Mouse (Mus musculus) left cerebral cortex, adult 2 months (tissue): ENCODE measurements around the gene Itgb1bp1. TPM values are rescaled to one million over a fixed set of nuclear protein-coding genes. Genes with fewer than 3 reads are reported as not detected.

Experiments used
- DNase-seq, 2 experiments: peaks; one replicate each; pipeline ENCODE4 v3.0.0; 2021 to 2022; ENCODE audit warnings: low spot score in 2 of 2, mixed read lengths in 1 of 2; ENCODE audit errors: extremely low spot score in 1 of 2
- H3K27ac ChIP-seq: fragments of 200-600 bp; 2 replicates; pipeline ENCODE4 v1.8.1; 2022
- H3K4me3 ChIP-seq: fragments of 200-600 bp; 2 replicates; pipeline ENCODE4 v1.8.1; 2022
- CTCF ChIP-seq: fragments of 200-600 bp; IDR thresholded peaks from 2 replicates; pipeline ENCODE4 v1.8.1; 2022; ENCODE audit warnings: antibody characterized with exemption, mild to moderate bottlenecking, moderate library complexity
- intact Hi-C: fragments of 180-260 bp; cut with DNase I; formaldehyde crosslinking; loops from one replicate; pipeline ENCODE4 v1.15.1; 2025
- total RNA-seq, 2 experiments: library from RNA; stranded (reverse); gene quantifications; 2 replicates each; pipeline ENCODE4 v1.2.3; 2021

Itgb1bp1 gene
- total RNA-seq, 2 experiments from 2014 or later = 33.4 to 34.3 TPM

DNA sequence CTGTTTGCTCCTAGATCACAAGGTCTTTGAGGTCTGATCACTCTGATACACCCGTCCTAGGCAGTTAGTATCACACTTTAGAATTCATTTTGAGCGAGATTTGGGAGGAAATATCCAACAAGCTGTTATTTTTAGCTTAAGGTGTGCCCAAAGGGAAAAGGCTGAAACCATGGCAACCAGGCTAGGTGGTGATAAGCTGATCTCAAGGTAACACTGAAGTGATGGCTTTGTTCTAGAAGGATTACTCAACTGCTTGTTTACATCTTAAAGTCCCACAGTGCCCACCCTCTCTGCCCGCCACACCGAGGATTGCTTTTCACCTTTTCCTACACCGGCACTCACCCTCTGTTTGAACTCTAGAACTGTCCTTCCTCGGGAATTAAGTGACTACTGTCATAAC lies 3.6 kb upstream of the Itgb1bp1 start:
- intact Hi-C loops = loop anchor here (5.0 to 10.0 kb wide), 2 partner anchors 83 to 365 kb away; partner anchors contain the start of gene Adam17
- Histone ChIP-seq H3K27ac (no peak overlapping the region), H3K4me3 (no peak overlapping the region)
- no peak for TF ChIP-seq CTCF
- DNase-seq = no peak

DNA sequence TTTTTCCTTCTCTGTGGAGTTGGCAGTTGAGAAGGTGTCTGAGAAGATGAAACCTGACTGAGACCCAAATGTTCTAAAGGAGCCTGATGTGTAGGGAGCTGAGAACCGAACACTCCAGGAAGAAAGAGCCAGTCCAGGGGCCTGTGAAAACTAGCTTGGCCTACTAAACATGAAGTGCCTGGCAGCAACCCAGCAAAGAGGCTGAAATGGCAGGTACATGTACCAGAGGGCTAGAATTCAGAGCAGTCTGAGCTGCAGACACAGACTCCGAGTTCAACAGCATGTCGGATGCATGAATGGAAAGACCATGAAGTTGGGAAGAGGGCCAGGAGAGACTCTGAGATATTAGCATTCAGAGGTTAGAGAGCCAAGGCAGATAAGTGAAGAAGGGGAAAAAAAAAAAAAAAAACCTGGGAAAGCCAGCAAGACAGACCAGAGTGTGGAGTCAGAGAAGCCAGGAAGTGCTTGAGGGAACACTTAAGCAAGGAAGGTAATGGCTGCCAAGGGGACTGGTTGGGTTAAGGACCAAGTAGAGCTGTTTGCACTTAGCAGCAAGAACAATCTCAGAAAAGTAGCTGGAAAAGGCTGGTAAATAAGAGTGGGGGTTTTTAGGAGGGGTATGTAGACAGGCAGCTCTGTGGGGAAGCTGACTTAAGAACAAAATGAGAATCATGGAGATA lies 2.8 kb upstream of the Itgb1bp1 start:
- intact Hi-C loops = loop anchor here (5.0 to 10.0 kb wide), 2 partner anchors 83 to 364 kb away; partner anchors contain the start of gene Adam17
- H3K27ac ChIP-seq = no peak overlapping the region
- DNase-seq = no peak
- no peak for TF ChIP-seq CTCF
- H3K4me3 ChIP-seq = no peak overlapping the region

DNA sequence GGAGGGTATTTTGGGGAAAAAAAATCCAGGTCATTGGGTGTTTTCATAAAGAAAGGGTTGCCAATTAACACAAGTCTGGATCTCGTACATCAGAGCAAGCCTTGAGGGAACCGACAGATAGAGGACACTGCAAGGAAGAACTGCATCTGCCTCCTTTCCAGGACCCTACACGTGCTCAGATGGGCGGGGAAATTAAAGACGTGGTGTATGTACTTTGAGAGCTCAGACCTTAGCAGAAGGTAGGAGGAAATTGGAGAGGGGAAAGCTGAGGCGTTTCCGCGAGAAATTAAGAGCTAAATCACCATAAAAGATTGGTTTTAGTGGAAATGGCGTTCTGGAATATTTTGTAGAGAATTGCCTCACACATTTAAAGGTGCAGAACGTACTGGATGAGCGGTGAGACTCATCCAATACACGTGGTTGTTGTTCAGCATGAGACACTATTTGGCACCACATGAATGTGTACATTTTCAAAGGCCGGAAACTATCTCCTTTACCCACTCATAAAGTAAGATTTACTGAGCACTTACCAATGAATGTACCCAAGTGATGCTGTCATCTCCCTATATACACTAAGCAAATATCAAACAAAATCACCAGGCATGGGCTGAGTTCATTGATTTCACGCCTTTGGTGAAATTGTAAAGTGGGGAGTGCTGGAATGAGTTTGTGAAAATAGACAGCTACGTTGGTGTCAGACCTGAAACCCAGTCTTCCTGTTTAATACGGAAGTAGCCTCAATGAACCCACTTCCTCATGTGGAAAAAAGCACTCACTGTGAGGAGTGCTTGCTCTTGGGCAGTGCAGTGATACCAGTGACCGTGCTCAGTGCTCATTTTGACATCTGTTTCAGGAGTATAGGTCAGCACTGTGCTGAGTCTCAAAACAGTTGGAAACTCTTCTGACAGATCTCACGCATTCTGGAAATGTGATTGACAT lies 897 bp upstream of the Itgb1bp1 start:
- no peak for TF ChIP-seq CTCF
- H3K4me3 ChIP-seq = peak overlapping the region; percentile 92
- intact Hi-C loops = loop anchor here (1.0 to 10.0 kb wide), 3 partner anchors 29 to 362 kb away; partner anchors contain the start of genes Adam17 and Iah1
- DNase-seq = no peak
- H3K27ac ChIP-seq = peak overlapping the region; percentile 94

DNA sequence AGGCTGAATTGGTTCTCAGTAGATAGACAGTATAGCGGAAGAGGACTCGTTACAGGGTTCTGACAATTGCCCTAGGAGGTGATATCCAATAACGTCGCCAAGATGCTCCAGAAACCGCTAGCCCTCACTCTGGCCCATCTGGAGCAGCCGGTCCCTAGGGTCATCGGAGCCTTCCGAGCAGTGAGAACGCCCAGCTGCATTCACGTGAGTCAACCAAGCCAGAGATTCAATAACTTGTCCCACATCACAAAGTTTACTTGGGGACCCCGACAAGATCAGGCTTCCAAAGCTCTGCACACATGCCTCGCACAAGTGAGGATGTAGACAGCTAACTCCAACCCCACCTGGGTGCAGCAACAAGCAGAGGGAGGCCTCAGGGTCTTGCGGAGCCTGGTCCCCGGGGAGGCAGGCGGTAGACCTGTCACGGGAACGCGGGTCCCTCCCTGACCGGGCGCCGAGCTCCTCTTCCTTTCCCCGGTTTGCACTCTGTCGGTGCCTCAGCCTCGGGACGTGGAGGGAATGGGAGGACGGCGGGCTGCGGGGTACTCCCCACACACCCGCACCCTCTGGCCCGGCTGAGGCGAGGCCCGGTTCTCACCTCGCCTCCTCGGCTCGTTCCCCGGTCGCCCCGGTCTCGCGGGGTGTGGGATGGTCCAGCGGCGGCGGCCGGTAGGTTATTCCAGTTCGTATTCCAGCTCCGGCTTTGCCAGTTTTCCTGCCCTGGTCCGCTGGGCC lies 409 bp downstream of the Itgb1bp1 start:
- Histone ChIP-seq H3K4me3 (peak overlapping the region; percentile 92), H3K27ac (peak overlapping the region; percentile 94)
- no peak for TF ChIP-seq CTCF
- no peak for DNase-seq
- intact Hi-C loops = loop anchor here (1.0 to 10.0 kb wide), 3 partner anchors 31 to 361 kb away; partner anchors contain the start of genes Adam17 and Iah1

DNA sequence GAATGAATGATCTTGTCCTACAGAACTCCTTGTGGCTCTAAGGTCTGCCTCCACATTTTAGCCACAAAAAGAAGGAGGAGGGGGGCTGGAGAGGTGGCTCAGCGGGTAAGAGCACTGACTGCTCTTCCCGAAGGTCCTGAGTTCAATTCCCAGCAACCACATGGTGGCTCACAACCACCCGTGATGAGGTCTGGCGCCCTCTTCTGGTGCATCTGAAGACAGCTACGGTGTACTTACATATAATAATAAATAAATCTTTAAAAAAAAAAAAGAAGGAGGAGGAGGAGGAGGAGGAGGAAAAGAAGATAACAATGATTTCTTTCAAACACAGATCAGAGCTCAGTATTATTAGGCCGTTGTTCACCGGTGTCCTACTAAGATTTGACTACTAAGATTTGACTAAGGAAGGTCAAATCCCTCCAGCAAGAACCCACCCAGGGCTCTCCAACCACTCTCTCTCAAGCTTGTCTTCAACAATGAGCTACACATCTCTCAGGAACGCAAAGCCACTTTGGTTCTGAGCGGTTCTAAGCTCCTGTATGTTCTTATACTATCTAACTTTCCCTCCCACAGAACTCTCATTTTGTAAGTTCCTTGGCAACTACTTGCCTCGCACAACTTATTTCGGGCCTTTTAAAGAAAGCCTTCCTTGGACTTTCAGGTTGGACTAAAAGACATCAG lies 1.2 kb downstream of the Itgb1bp1 start, which contains the start of gene Cpsf3:
TSS of gene Cpsf3 (plus strand) at position 631 of the 681 bp plus-strand sequence.
- Histone ChIP-seq H3K27ac (peak within 1 kb of the TSS; percentile 94), H3K4me3 (peak within 1 kb of the TSS; percentile 92)
- intact Hi-C loops = loop anchor here (5.0 to 10.0 kb wide), 2 partner anchors 87 to 360 kb away; partner anchors contain the start of gene Adam17
- DNase-seq = no peak
- TF ChIP-seq CTCF = no peak; the same call in 1 of the 2 replicates

DNA sequence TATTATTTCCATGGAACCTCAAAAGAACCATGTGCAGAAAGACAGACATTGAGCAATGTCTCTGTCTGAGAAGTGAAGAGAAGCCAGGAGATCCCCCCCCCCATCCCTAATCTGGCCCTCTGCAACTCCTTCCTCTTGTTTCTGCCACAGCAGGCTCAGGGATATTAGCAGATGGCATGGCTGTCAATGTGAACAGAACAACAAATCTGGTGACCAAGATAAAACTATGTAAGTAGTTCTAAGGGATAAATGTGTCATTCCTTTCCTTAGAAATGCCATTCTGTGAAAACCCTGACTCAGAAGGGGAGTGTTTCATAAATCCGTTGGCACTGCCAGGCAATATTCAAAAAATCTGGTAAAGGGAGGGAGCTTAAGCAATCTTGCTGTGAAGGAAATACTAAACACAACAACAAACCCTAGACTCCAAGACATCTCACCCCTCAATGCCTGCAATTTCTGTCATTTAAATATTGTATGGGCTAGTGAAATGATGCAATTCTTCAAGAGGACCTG lies 8.7 kb downstream of the Itgb1bp1 start:
- no peak overlapping the region for H3K4me3 ChIP-seq
- DNase-seq = no peak
- no peak overlapping the region for H3K27ac ChIP-seq
- no peak for TF ChIP-seq CTCF
- intact Hi-C loops = no loop called here

DNA sequence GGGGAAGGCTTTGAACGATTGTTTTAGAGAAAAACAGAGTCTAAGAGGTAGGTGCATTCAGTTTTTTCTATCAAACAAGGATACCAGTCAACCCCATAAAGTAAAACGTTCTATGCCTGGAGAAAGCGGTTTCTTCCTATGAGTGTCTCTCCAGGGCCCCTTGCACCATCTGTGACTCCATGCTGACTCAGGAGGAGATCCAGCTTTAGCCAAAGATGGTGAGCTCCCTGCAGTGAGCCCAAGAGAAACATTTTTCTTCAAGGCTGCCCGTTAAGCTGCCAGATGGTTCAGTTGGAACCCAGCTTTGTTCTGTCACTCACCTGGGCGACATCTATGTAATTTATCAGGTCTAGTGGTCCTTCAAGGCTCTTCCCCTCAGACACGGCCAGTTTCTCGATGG lies 11.6 kb downstream of the Itgb1bp1 start:
- no peak for DNase-seq
- intact Hi-C loops = no loop called here
- TF ChIP-seq CTCF = no peak
- H3K27ac ChIP-seq = no peak overlapping the region
- no peak overlapping the region for H3K4me3 ChIP-seq

DNA sequence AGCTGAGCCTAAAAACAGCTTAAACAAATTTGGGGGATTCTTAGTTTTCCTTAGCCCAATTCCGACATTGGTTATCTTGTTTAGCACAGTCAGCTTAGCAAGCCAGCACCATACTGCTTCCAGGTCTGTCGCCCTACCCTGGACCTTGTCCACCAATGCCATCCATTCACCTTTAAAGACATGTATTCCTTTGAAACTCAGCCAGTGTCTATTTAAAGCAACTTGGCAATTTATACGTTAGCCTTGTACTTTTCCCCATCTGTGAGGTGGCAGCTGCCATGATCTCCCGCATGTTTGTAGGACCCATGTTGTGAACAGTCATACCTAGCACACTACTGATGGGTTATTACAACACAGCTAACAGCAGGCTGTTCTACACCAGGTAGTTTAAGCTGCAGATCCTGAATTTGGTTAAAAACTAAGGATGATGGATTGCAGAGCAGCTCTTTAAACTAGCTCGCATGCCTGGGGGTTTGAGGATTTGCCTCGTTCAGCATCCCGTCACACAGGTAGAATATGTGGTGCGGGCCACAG lies 17.9 kb downstream of the Itgb1bp1 start:
- Histone ChIP-seq H3K4me3 (no peak overlapping the region), H3K27ac (no peak overlapping the region)
- TF ChIP-seq CTCF = no peak
- DNase-seq = no peak
- intact Hi-C loops = no loop called here

DNA sequence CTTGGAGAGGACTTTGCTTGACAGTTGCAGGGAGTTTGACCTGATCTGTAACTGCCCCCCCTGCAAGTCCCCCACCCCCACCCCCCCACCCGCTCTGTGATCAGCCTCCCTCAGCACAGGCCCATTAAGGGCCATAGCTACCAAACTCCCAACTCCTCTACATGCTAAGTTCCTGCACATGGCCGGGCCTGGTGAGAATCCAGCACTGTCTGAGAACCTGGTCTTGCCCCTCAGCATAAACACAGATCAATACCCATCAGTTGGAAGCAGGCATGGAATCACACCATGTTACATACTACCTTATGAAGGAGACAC lies 19.3 kb downstream of the Itgb1bp1 start:
- no peak for DNase-seq
- TF ChIP-seq CTCF = no peak
- intact Hi-C loops = no loop called here
- Histone ChIP-seq H3K4me3 (no peak overlapping the region), H3K27ac (no peak overlapping the region)

DNA sequence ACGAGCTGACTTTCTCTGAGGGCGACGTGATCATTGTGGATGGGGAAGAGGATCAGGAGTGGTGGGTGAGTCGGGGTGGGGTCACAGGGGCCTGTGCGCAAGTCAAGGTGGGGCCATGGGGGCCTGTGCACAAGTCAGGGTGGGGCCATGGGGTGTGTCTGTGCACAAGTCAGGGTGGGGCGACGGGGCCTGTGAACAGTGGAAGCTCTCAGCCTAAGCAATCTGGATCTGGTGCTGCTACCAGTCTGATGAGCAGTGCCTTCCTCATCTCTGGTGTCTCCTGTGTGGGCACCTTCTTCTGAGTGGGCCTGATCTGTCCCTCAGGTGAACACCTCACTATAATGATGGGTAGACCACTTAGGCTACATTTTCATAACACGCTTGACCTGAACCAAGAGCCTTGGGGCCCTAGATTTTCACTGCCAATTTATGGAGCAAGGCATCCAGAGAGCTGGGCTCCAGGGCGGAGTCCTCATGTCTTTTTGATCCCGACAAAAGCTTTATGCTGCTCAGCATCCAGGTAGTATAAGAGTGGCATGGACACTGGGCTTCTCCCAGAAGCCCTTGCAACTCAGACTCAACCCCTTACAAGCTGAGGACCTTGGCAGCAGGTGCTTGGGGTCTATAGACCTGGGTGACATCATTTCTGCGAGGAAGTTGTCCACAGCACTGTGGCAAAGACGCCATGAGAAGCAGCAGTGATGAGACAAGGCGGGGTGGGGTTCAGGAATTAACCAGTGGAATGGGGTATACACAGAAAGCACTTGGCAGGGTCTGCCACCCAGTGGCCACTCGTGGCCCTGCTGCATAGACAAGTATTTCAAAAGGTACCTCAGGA lies 19.9 kb downstream of the Itgb1bp1 start:
- no peak overlapping the region for H3K4me3 ChIP-seq
- intact Hi-C loops = no loop called here
- peak; percentile 67 to 72 for DNase-seq
- H3K27ac ChIP-seq = no peak overlapping the region
- TF ChIP-seq CTCF = peak; percentile 82
